Mouse (Mus musculus) intestine, embryonic 16.5 days (tissue): Measurements from ENCODE around the gene Slc9a3r1. TPM values are rescaled to one million over a fixed set of nuclear protein-coding genes. Genes with fewer than 3 reads are reported as not detected.

Experiments used
- ATAC-seq: fragments of 200-750 bp; cut with Nextera tagmentation; 2 replicates; pipeline ENCODE4 v1.8.0; 2017; ENCODE audit warnings: moderate TSS enrichment, moderate library complexity
- H3K27ac ChIP-seq: fragments of 300-500 bp; sonication (generic); 2 replicates; pipeline ENCODE4 v1.5.1; 2014; ENCODE audit warnings: mild to moderate bottlenecking, low read length
- H3K27me3 ChIP-seq: fragments of 300-500 bp; sonication (generic); replicated peaks from 2 replicates; pipeline ENCODE4 v1.6.1; 2014; ENCODE audit warnings: low read length, control low read depth, mixed read lengths; ENCODE audit not compliant: control insufficient read depth, insufficient read depth
- H3K36me3 ChIP-seq: fragments of 300-500 bp; sonication (generic); 2 replicates; pipeline ENCODE4 v1.6.1; 2014; ENCODE audit warnings: low read length, control low read depth; ENCODE audit not compliant: control insufficient read depth, insufficient read depth
- H3K4me1 ChIP-seq: fragments of 300-500 bp; sonication (generic); 2 replicates; pipeline ENCODE4 v1.6.1; 2014; ENCODE audit warnings: low read length, control low read depth, mixed read lengths; ENCODE audit not compliant: control insufficient read depth, insufficient read depth
- H3K4me2 ChIP-seq: fragments of 300-500 bp; sonication (generic); 2 replicates; pipeline ENCODE4 v1.6.1; 2014; ENCODE audit warnings: low read depth, low read length, control low read depth
- H3K4me3 ChIP-seq: fragments of 300-500 bp; sonication (generic); 2 replicates; pipeline ENCODE4 v1.5.1; 2014; ENCODE audit warnings: mild to moderate bottlenecking, low read length
- H3K9ac ChIP-seq: fragments of 300-500 bp; sonication (generic); 2 replicates; pipeline ENCODE4 v1.6.1; 2014; ENCODE audit warnings: low read depth, low read length
- H3K9me3 ChIP-seq: fragments of 300-500 bp; sonication (generic); 2 replicates; pipeline ENCODE4 v1.6.1; 2016; ENCODE audit warnings: low read length, control low read depth; ENCODE audit not compliant: control insufficient read depth
- WGBS: fragments of 180-500 bp; shearing (Covaris S2); extraction: QIAGEN DNeasy Blood & Tissue Kit; methylation state at CpG from one replicate; pipeline ENCODE4 v1.1.7; 2014; 5-methylcytosine and 5-hydroxymethylcytosine counted together
- polyA plus RNA-seq: library from polyadenylated mRNA; unstranded; fragments of >200 nt; fragmentation: Nextera tagmentation; extraction: Ambion mirVana; gene quantifications from 2 replicates; pipeline ENCODE4 v1.2.1, GENCODE M21; 2015

Slc9a3r1 gene
- polyA plus RNA-seq, 1 experiment from 2014 or later: 380 TPM

- WGBS: 46% methylated on average over 9 of the region's 9 CpGs
- H3K27ac ChIP-seq: peak overlapping the region; percentile 88
- 0 out of 2 replicates have a peak overlapping the region, but pooled peaks have one; percentile 93 for H3K4me3 ChIP-seq
These were observed 1.4 kb upstream of the Slc9a3r1 start for GRCm38 (mm10) chr11:115161578-115162204.

DNA sequence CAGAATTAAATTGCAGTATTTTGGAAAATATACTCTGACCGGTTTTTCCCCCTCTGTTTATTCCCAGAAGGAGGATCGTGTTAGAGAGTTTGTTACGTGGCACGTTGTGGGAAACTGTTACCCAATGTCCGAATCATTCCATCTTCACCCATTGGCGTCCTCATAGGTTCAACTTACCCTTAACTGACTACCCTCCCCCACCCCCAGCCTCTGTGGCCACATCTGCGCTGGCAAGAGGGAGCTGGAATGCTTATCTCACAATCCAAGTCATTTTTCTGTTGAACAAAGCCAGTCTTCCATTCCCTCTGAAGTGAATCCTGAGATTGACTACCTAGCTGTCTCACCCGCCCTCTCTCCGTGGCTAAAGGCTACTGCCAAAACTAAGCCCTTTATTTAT is 938 bp upstream of the Slc9a3r1 start:
- Histone ChIP-seq H3K36me3 (0 out of 2 replicates have a peak, but pooled peaks cover 2% of the 10 kb centered on the region), H3K9ac (peak overlapping the region; percentile 68), H3K9me3 (no peaks in the 10 kb centered on the region), H3K4me3 (peak overlapping the region; percentile 93), H3K4me1 (peaks cover 47% of the 10 kb centered on the region), H3K27me3 (no peaks in the 10 kb centered on the region), H3K27ac (peak overlapping the region; percentile 88), H3K4me2 (peak overlapping the region; percentile 83)
- no peak for ATAC-seq
- WGBS: 16% methylated on average over 9 of the region's 9 CpGs

More at GRCm38 (mm10) chr11:115161578-115162204, 1.4 kb upstream of the Slc9a3r1 start:
- no peaks in the 10 kb centered on the region for H3K9me3 ChIP-seq
- H3K4me1 ChIP-seq: peaks cover 42% of the 10 kb centered on the region
- H3K27me3 ChIP-seq: no peaks in the 10 kb centered on the region
- H3K9ac ChIP-seq: peak overlapping the region; percentile 49
- peak overlapping the region; percentile 83 for H3K4me2 ChIP-seq
- peak; percentile 9 for ATAC-seq
- H3K36me3 ChIP-seq: 0 out of 2 replicates have a peak, but pooled peaks cover under 1% of the 10 kb centered on the region

- ATAC-seq: peak; percentile 4
- H3K27me3 ChIP-seq: no peaks in the 10 kb centered on the region
- under 1% methylated on average over 47 of the region's 47 CpGs for WGBS
- H3K9ac ChIP-seq: peak overlapping the region; percentile 85
- peak overlapping the region; percentile 85 for H3K27ac ChIP-seq
- H3K36me3 ChIP-seq: 0 out of 2 replicates have a peak, but pooled peaks cover 2% of the 10 kb centered on the region
- peak overlapping the region; percentile 78 for H3K4me2 ChIP-seq
- peak overlapping the region; percentile 93 for H3K4me3 ChIP-seq
- H3K9me3 ChIP-seq: no peaks in the 10 kb centered on the region
- peaks cover 45% of the 10 kb centered on the region for H3K4me1 ChIP-seq
These were observed 518 bp downstream of the Slc9a3r1 start for GRCm38 (mm10) chr11:115163568-115164150.

- ATAC-seq: peak; percentile 40
- Histone ChIP-seq H3K27me3 (no peaks in the 10 kb centered on the region), H3K36me3 (0 out of 2 replicates have a peak, but pooled peaks cover 2% of the 10 kb centered on the region), H3K9me3 (no peaks in the 10 kb centered on the region), H3K4me3 (peak overlapping the region; percentile 93), H3K4me1 (peaks cover 45% of the 10 kb centered on the region), H3K27ac (peak overlapping the region; percentile 85), H3K9ac (peak overlapping the region; percentile 85), H3K4me2 (peak overlapping the region; percentile 78)
- WGBS: under 1% methylated on average over 14 of the region's 14 CpGs
These were observed 1.3 kb downstream of the Slc9a3r1 start for GRCm38 (mm10) chr11:115164341-115164975.

- H3K9ac ChIP-seq: peak overlapping the region; percentile 85
- peaks cover 45% of the 10 kb centered on the region for H3K4me1 ChIP-seq
These were observed 1.8 kb downstream of the Slc9a3r1 start for GRCm38 (mm10) chr11:115164976-115165374.

DNA sequence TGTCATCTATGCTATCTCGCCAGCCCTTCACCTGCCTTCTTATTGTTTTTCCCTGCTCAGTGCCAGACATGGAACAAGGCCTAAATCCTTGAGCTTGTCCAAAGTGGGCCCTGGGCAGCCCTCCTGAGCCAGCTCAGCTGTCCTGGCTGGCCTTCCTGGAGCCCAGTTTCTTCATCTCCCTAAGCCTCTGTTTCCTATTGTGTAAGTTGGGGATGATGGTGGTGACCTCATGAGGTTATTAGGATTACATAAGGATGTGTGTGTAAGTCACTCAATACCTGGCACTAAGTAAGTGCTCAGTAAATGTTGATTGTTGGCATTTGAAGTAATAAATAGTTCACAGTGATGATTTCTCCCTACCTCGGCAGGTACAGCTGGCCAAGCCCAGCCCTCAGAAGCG is 3.6 kb downstream of the Slc9a3r1 start:
- peak overlapping the region; percentile 78; the same call in 1 of the 2 replicates for H3K4me2 ChIP-seq
- no peaks in the 10 kb centered on the region for H3K9me3 ChIP-seq
- 0 out of 2 replicates have a peak, but pooled peaks cover 2% of the 10 kb centered on the region for H3K36me3 ChIP-seq
- H3K4me3 ChIP-seq: peak overlapping the region; percentile 13
- peak overlapping the region; percentile 39; the same call in 1 of the 2 replicates for H3K27ac ChIP-seq
- no peaks in the 10 kb centered on the region for H3K27me3 ChIP-seq
- 56% methylated on average over 3 of the region's 3 CpGs for WGBS
- no peak for ATAC-seq
- peaks cover 44% of the 10 kb centered on the region for H3K4me1 ChIP-seq
- peak overlapping the region; percentile 35; the same call in 1 of the 2 replicates for H3K9ac ChIP-seq

More at GRCm38 (mm10) chr11:115164976-115165374, 1.8 kb downstream of the Slc9a3r1 start:
- H3K27me3 ChIP-seq: no peaks in the 10 kb centered on the region
- H3K36me3 ChIP-seq: 0 out of 2 replicates have a peak, but pooled peaks cover 2% of the 10 kb centered on the region
- H3K9me3 ChIP-seq: no peaks in the 10 kb centered on the region
- H3K4me3 ChIP-seq: peak overlapping the region; percentile 93
- H3K27ac ChIP-seq: peak overlapping the region; percentile 85
- WGBS: 2% methylated on average over 9 of the region's 9 CpGs
- peak; percentile 34 for ATAC-seq
- peak overlapping the region; percentile 78 for H3K4me2 ChIP-seq

DNA sequence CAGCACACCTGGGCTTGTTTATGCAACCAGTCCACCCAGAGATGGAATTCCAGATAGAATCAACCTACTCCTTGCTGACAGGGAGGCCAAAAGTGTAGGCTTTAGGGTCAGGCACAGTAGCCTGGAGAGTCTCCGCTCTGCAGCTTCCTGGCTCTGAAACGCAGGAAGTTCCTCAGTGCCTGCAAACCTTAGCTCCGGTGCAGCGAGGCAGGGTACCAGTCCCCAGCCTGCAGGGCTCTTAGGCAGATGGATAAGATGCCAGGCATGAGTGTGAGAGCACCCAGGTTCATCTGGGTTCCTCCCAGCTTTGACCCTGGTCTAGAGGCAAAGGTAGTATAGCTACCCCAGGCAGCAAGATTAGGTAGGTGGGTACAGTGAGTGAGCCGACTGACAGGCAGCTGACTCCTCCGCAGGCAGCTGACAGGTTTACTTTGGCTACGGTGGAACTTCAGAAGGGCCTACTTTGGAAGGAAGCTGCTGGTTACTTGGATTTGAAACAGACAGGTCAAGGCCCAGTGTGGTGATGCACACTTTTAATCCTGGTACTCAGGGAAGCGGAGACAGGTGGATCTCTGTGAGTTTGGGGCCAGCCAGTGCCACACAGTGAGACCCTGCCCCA is 4.6 kb downstream of the Slc9a3r1 start:
- H3K9me3 ChIP-seq: no peaks in the 10 kb centered on the region
- 0 out of 2 replicates have a peak, but pooled peaks cover 2% of the 10 kb centered on the region for H3K36me3 ChIP-seq
- no peak for ATAC-seq
- no peak overlapping the region for H3K27ac ChIP-seq
- WGBS: 72% methylated on average over 8 of the region's 8 CpGs
- peaks cover 45% of the 10 kb centered on the region for H3K4me1 ChIP-seq
- H3K4me3 ChIP-seq: no peak overlapping the region
- peak overlapping the region; percentile 3; the same call in 1 of the 2 replicates for H3K9ac ChIP-seq
- H3K27me3 ChIP-seq: no peaks in the 10 kb centered on the region
- H3K4me2 ChIP-seq: peak overlapping the region; percentile 21; the same call in 1 of the 2 replicates

- Histone ChIP-seq H3K27ac (no peak overlapping the region), H3K9ac (no peak overlapping the region), H3K9me3 (no peaks in the 10 kb centered on the region), H3K4me2 (no peak overlapping the region), H3K36me3 (0 out of 2 replicates have a peak, but pooled peaks cover 2% of the 10 kb centered on the region), H3K4me3 (no peak overlapping the region), H3K27me3 (no peaks in the 10 kb centered on the region), H3K4me1 (peaks cover 58% of the 10 kb centered on the region)
- WGBS: 83% methylated on average over 4 of the region's 4 CpGs
- ATAC-seq: no peak
These were observed 6.3 kb downstream of the Slc9a3r1 start for GRCm38 (mm10) chr11:115169430-115169829.
